Mouse (Mus musculus): ENCODE measurements around the gene Mbd3.

The Mbd3 gene

GRCm38 (mm10) chr10:80395025-80395627 lies 4.2 kb downstream of the Mbd3 start:
- DNase-seq = no peak

- DNase-seq = no peak
Observed at GRCm38 (mm10) chr10:80392687-80393086, 6.7 kb downstream of the Mbd3 start.

GRCm38 (mm10) chr10:80390697-80391096 lies 8.7 kb downstream of the Mbd3 start:
- no peak for DNase-seq

GRCm38 (mm10) chr10:80389185-80389708 lies 10.1 kb downstream of the Mbd3 start:
- no peak for DNase-seq

GRCm38 (mm10) chr10:80388731-80389130 lies 10.6 kb downstream of the Mbd3 start:
- DNase-seq = no peak

- peak; percentile 97 for DNase-seq
Observed at GRCm38 (mm10) chr10:80387522-80387959, 11.8 kb downstream of the Mbd3 start, which contains the start of gene Mex3d. TSS of gene Mex3d (minus strand) at chr10:80387659.

GRCm38 (mm10) chr10:80386735-80387471 lies 12.4 kb downstream of the Mbd3 start:
- DNase-seq = peak; percentile 52

GRCm38 (mm10) chr10:80385811-80386734 lies 13.3 kb downstream of the Mbd3 start:
- DNase-seq = peak; percentile 61

- DNase-seq = no peak
Observed at GRCm38 (mm10) chr10:80385310-80385709, 14.0 kb downstream of the Mbd3 start.

- DNase-seq = no peak
Observed at GRCm38 (mm10) chr10:80384709-80385108, 14.6 kb downstream of the Mbd3 start.

- DNase-seq = no peak
Observed at GRCm38 (mm10) chr10:80384115-80384639, 15.2 kb downstream of the Mbd3 start.

- no peak for DNase-seq
Observed at GRCm38 (mm10) chr10:80383431-80383830, 15.9 kb downstream of the Mbd3 start.

GRCm38 (mm10) chr10:80382641-80383365 lies 16.5 kb downstream of the Mbd3 start:
- DNase-seq = no peak

- peak; percentile 62 for DNase-seq
Observed at GRCm38 (mm10) chr10:80377716-80378115, 21.6 kb downstream of the Mbd3 start.

- peak; percentile 98 for DNase-seq
Observed at GRCm38 (mm10) chr10:80376160-80376559, 23.2 kb downstream of the Mbd3 start.

- DNase-seq = peak; percentile 70
Observed at GRCm38 (mm10) chr10:80374063-80374462, 25.3 kb downstream of the Mbd3 start.

GRCm38 (mm10) chr10:80372706-80373105 lies 26.6 kb downstream of the Mbd3 start:
- DNase-seq = no peak

- no peak for DNase-seq
Observed at GRCm38 (mm10) chr10:80371983-80372382, 27.4 kb downstream of the Mbd3 start.

GRCm38 (mm10) chr10:80371411-80371966 lies 27.9 kb downstream of the Mbd3 start:
- DNase-seq = no peak

- no peak for DNase-seq
Observed at GRCm38 (mm10) chr10:80369995-80370747, 29.2 kb downstream of the Mbd3 start.

GRCm38 (mm10) chr10:80368392-80368791 lies 31.0 kb downstream of the Mbd3 start:
- DNase-seq = no peak
